Mouse (Mus musculus): ENCODE results near the gene Gm10382. TPM values are rescaled to one million over a fixed set of nuclear protein-coding genes. Genes with fewer than 3 reads are reported as not detected.

The Gm10382 gene
- polyA plus RNA-seq, 1 experiment: not detected

DNA sequence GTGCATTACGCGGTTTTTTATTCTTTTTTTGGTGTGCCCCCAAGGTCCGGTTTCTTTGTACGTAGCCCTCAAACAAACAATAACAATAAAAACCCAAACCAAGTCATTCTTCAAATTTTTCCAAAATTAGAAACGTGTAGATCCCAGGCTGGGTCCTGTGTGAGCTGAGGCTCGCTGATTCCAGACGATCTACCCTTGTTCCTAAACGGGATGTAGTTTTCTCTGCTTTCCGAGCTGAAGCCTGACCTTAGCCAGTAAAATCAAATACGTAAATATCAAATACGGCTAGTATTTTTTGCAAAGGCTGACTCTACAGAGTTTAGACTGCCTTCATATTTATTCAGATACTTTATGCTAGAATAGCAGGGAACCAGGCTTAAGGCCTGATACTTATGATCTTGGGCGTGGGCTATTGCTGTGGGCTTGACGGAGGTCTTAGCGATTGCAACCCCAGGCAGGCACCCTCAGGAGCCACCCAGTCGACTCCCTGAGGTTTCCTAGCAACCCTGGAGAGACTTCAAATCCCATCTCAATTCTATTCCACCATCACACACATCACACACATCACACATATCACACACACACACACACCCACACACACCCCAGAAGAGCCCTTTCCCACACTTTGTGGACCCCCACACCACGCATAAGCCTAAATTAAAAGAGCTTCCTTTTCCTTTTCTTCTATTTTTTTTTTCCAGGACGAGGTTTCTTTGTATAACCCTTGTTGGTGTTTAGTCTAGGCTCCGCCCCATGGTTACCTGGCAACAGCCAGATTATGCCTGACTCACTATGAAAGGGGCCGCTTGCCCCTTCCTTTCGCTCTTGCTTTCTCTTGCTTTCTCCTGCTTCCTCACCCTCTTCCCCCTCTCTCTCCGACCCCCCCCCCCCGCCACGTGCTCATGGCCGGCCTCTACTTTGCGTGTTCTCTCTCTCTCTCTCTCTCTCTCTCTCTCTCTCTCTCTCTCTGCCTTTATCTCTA is 4.8 kb downstream of the Gm10382 start:
- no peaks in the 10 kb centered on the region for H3K9me3 ChIP-seq (replicated peaks; ENCODE audit: control insufficient read depth, insufficient read depth, low read length, poor library complexity, severe bottlenecking)
- peak overlapping the region; percentile 68 for H3K9ac ChIP-seq (ENCODE audit: low read depth, poor library complexity, severe bottlenecking)
- peak overlapping the region; percentile 47 for H3K4me3 ChIP-seq (ENCODE audit: low read depth, low read length)
- no peaks in the 10 kb centered on the region for H3K27me3 ChIP-seq (ENCODE audit: control insufficient read depth, insufficient read depth, low read length, poor library complexity, severe bottlenecking)
- H3K36me3 ChIP-seq (ENCODE audit: control insufficient read depth, insufficient read depth, low read length, poor library complexity, severe bottlenecking): peaks cover under 1% of the 10 kb centered on the region; the same call in 1 of the 2 replicates
- peak overlapping the region; percentile 95 for H3K27ac ChIP-seq (ENCODE audit: insufficient read depth, low read length)
- 0 out of 2 replicates have a peak, but pooled peaks have one; percentile 3 for TF ChIP-seq EP300 (IDR thresholded peaks at IDR 0.05; ENCODE audit: insufficient read depth, low read depth, low read length)
- TF ChIP-seq POLR2A (IDR thresholded peaks at IDR 0.05; ENCODE audit: insufficient read depth, low read length): no peak
- no peaks in the 10 kb centered on the region for H3K4me1 ChIP-seq (ENCODE audit: control insufficient read depth, insufficient read depth, low read length)

DNA sequence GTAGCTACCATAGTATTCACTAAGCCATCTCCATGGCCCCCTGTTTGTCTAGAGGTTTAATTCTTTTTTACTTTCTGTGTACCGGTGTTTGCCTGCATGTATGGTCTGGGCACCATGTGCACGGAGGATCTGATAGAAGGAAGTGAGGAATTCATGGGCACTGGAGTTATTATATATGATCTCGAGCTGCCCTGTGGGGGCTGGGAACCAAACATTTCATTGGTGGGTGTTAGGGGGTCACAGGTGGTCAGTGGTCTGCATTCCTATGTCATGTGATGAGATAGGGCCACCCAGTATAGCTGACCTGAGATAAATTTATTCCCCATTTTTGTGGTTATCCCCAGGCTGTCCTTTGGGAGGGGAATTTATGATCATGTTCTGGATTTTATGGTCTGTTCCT is 5.9 kb downstream of the Gm10382 start:
- H3K9me3 ChIP-seq (replicated peaks; ENCODE audit: control insufficient read depth, insufficient read depth, low read length, poor library complexity, severe bottlenecking): no peaks in the 10 kb centered on the region
- H3K27me3 ChIP-seq (ENCODE audit: control insufficient read depth, insufficient read depth, low read length, poor library complexity, severe bottlenecking): no peaks in the 10 kb centered on the region
- peak overlapping the region; percentile 95; the same call in 1 of the 2 replicates for H3K27ac ChIP-seq (ENCODE audit: insufficient read depth, low read length)
- TF ChIP-seq EP300 (IDR thresholded peaks at IDR 0.05; ENCODE audit: insufficient read depth, low read depth, low read length): no peak
- TF ChIP-seq CTCF (IDR thresholded peaks at IDR 0.05; ENCODE audit: low read depth, low read length): no peak
- TF ChIP-seq POLR2A (IDR thresholded peaks at IDR 0.05; ENCODE audit: insufficient read depth, low read length): no peak
- H3K4me1 ChIP-seq (ENCODE audit: control insufficient read depth, insufficient read depth, low read length): no peaks in the 10 kb centered on the region
- H3K4me3 ChIP-seq (ENCODE audit: low read depth, low read length): no peak overlapping the region
- H3K36me3 ChIP-seq (ENCODE audit: control insufficient read depth, insufficient read depth, low read length, poor library complexity, severe bottlenecking): no peaks in the 10 kb centered on the region
- peak overlapping the region; percentile 68 for H3K9ac ChIP-seq (ENCODE audit: low read depth, poor library complexity, severe bottlenecking)

DNA sequence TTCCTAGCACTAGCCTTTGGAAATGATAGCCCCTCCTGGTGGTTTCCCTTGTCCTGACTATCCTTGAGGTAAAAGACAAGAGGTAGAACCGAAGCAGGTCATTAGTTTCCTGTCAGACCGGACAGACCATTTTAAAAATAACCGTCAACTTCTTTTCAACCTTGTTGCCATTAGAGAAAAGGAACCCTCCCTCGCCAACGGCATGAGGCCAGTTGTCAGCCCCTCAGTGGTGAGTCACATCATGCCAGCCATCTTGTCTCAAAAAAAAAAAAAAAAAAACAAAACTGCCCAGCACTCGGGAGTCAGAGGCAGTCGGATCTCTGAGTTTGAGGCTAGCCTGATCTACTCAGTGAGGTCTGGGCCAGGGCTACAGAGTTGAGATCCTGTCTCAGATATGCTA is 11.8 kb downstream of the Gm10382 start:
- peak overlapping the region; percentile 45; the same call in 1 of the 2 replicates for H3K27ac ChIP-seq (ENCODE audit: insufficient read depth, low read length)
- H3K9me3 ChIP-seq (replicated peaks; ENCODE audit: control insufficient read depth, insufficient read depth, low read length, poor library complexity, severe bottlenecking): no peaks in the 10 kb centered on the region
- H3K4me3 ChIP-seq (ENCODE audit: low read depth, low read length): no peak overlapping the region
- H3K9ac ChIP-seq (ENCODE audit: low read depth, poor library complexity, severe bottlenecking): no peak overlapping the region
- H3K36me3 ChIP-seq (ENCODE audit: control insufficient read depth, insufficient read depth, low read length, poor library complexity, severe bottlenecking): no peaks in the 10 kb centered on the region
- no peaks in the 10 kb centered on the region for H3K27me3 ChIP-seq (ENCODE audit: control insufficient read depth, insufficient read depth, low read length, poor library complexity, severe bottlenecking)
- no peaks in the 10 kb centered on the region for H3K4me1 ChIP-seq (ENCODE audit: control insufficient read depth, insufficient read depth, low read length)
- TF ChIP-seq CTCF (IDR thresholded peaks at IDR 0.05; ENCODE audit: low read depth, low read length) (no peak), POLR2A (IDR thresholded peaks at IDR 0.05; ENCODE audit: insufficient read depth, low read length) (no peak), EP300 (IDR thresholded peaks at IDR 0.05; ENCODE audit: insufficient read depth, low read depth, low read length) (0 out of 2 replicates have a peak, but pooled peaks have one; percentile 44)

DNA sequence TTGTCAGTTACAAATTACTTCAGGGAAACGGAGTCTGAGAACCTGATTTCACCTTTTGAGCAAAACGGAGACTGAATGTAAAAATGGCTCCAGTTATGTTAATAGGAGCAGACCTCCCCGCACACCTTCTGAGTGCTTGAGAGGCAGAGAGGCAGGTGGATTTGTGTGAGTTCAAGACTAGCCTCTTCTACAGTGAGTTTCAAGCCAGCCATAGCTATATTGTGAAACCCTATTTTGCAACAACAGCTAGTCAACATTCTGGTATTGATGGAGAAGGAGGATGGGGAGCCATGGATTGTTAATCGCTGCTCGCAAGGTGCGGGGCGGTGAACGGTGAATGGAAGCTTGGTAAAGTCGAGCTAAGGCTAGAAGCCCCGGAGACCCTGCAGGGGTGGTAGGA is 13.4 kb downstream of the Gm10382 start:
- peak overlapping the region; percentile 47 for H3K4me3 ChIP-seq (ENCODE audit: low read depth, low read length)
- no peaks in the 10 kb centered on the region for H3K36me3 ChIP-seq (ENCODE audit: control insufficient read depth, insufficient read depth, low read length, poor library complexity, severe bottlenecking)
- TF ChIP-seq CTCF (IDR thresholded peaks at IDR 0.05; ENCODE audit: low read depth, low read length) (no peak), POLR2A (IDR thresholded peaks at IDR 0.05; ENCODE audit: insufficient read depth, low read length) (no peak), EP300 (IDR thresholded peaks at IDR 0.05; ENCODE audit: insufficient read depth, low read depth, low read length) (no peak)
- H3K27ac ChIP-seq (ENCODE audit: insufficient read depth, low read length): peak overlapping the region; percentile 66
- H3K27me3 ChIP-seq (ENCODE audit: control insufficient read depth, insufficient read depth, low read length, poor library complexity, severe bottlenecking): no peaks in the 10 kb centered on the region
- no peaks in the 10 kb centered on the region for H3K9me3 ChIP-seq (replicated peaks; ENCODE audit: control insufficient read depth, insufficient read depth, low read length, poor library complexity, severe bottlenecking)
- peak overlapping the region; percentile 56 for H3K9ac ChIP-seq (ENCODE audit: low read depth, poor library complexity, severe bottlenecking)
- no peaks in the 10 kb centered on the region for H3K4me1 ChIP-seq (ENCODE audit: control insufficient read depth, insufficient read depth, low read length)

DNA sequence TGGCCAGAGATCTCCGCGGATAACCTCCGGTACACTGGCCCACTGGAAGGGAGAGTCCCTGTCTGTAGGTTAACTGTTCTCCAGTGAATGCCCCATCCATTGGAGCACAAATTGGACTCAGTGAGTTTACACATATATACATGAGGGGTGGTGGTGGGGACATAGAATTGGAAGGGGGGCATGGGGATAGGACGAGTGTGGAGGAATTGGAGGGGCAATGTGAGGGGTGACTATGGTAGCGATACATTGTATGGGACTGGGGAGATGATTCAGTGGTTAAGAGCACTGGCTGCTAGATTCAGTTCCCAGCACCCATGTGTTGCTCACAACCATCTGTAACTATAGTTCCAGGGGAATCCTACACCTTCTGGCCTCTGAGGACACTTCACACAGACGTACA is 13.9 kb downstream of the Gm10382 start:
- Histone ChIP-seq H3K4me3 (ENCODE audit: low read depth, low read length) (peak overlapping the region; percentile 47), H3K4me1 (ENCODE audit: control insufficient read depth, insufficient read depth, low read length) (no peaks in the 10 kb centered on the region), H3K9me3 (replicated peaks; ENCODE audit: control insufficient read depth, insufficient read depth, low read length, poor library complexity, severe bottlenecking) (no peaks in the 10 kb centered on the region), H3K36me3 (ENCODE audit: control insufficient read depth, insufficient read depth, low read length, poor library complexity, severe bottlenecking) (no peaks in the 10 kb centered on the region), H3K27ac (ENCODE audit: insufficient read depth, low read length) (peak overlapping the region; percentile 66), H3K27me3 (ENCODE audit: control insufficient read depth, insufficient read depth, low read length, poor library complexity, severe bottlenecking) (no peaks in the 10 kb centered on the region), H3K9ac (ENCODE audit: low read depth, poor library complexity, severe bottlenecking) (peak overlapping the region; percentile 56)
- TF ChIP-seq CTCF (IDR thresholded peaks at IDR 0.05; ENCODE audit: low read depth, low read length): no peak
- no peak for TF ChIP-seq POLR2A (IDR thresholded peaks at IDR 0.05; ENCODE audit: insufficient read depth, low read length)
- no peak for TF ChIP-seq EP300 (IDR thresholded peaks at IDR 0.05; ENCODE audit: insufficient read depth, low read depth, low read length)
